Mouse (Mus musculus) frontal cortex, postnatal 10 days (tissue): Measurements from ENCODE around the gene Slc6a17.

Source experiments
- DNase-seq, 2 experiments: peaks; one replicate each; pipeline ENCODE4 v3.0.0; 2022; ENCODE audit warnings: low spot score in 2 of 2, mixed read lengths in 1 of 2

The Slc6a17 gene

DNA sequence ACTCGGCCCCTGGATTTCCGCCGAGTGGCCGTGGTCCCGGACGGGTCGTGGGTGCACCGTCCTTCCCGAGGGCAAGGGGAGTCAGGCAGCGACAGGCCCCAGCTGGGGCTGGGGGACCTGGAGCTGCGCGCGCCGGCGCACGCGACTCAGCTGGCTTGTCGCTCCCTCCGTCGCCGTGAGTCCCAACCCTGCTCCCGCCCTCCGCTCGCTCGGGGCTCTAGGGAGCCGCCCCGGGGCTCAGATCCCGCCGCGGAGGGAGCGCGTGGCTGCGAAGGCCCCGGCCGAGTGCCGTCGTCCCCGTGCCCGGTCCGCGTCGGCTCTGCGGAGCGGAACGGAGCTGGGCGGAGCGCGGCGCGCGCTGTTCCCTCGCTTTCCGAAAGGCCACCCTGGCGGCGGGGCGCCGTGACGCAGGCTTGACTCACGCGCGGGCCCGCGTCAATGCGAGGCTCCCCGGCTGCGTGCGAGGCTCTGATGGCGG lies at the start of gene Slc6a17:
Gene Slc6a17, minus strand, starts transcription at position 388 of the 478 bp plus-strand sequence.
- DNase-seq: peak; percentile 66 to 81

DNA sequence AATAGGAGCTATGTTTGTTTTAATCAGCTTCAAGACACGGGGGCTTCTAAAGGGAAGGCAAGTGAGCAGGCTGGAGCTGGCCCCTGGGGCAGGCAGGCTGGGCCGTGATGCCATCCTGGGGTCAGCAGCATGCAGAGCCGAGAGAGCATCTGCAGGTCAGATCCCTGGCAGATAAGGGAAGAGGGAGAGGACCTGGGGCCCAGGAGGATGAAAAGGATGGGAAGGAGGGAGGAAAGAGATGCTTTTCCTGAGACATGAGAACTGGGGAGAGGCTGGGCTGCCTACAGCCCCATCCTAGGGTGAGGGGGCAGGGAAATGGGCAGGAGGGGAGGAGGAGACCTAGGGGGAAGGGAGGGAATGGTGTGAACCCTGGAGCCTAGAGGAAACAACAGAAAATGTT lies 47.5 kb upstream of the Slc6a17 start:
- no peak for DNase-seq

DNA sequence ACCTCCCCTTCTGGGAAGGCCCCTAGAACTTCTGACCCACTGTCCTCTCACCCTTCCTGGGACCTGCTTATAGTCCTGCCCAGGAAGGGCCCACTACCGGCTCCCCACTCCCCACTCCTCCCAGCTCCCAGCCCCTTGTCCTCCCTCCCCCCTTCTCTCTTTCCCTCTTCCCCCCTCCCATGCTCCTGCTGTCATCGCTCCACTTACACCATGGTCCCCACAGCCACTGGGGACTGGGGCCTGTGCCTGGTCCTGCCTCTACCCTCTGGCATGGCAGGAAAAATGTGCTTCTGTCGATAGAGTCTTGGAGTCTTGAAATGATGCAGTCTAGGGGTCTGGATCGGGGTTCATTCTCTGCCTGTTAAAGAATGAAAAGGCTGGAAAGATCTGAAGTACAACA lies 46.1 kb upstream of the Slc6a17 start:
- no peak for DNase-seq

DNA sequence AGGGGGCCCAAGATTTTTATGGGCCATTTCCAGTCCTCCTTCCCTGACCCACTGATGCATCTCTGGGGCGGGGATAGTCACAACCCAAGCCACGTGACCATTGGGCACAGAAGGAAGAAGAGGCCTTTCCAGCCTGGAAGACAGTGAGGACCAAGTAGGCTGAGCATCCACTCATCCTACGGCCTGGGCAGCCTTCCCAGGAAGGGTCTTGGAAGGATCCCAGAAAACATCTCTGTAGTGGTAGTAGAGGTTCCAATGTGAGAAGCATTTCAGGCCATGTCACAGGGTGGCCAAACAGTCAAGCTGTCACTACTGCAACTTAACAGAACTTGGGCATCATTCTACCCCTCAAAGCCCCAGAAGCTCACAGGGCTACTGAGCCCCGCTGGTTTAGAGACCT lies 44.8 kb upstream of the Slc6a17 start:
- DNase-seq: no peak

DNA sequence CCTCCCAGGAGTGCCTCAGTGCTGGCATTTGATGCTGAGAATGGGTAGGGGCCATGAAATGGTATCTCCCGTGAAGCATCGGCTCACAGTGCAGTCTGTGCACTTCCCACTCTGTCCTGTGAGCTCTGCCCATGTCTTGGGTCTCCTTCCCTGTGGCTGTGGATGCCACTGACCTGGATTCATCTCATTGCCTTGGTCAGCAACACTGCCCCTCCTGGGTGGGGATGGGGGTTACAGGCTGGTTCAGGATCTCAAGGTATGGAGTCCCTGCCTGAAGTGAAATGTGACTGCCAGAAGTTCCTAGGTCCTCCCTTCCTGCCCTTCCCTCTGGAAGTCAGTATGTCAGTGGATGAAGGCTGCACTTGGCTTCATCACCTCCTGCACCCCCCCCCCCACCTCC lies 44.3 kb upstream of the Slc6a17 start:
- DNase-seq: no peak

DNA sequence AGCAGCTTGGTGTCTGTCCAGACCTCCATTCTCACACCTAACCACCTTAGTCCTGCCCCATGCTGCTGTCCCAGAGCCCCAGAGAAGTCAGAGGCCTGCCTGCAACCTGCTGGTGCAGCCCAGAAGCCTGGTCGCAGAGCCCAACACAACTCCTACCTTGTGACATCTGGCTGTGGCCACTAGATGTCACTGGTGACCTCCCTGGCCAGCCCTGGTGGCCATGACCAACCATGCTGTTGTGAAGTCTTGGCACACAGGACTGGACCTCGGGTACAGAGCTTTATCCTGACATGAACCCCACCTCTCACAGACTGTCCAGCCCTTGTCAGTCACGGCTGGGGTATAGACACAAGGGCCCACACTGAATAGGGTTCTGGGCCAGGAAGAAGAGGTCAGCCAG lies 41.4 kb upstream of the Slc6a17 start:
- peak; percentile 39 to 66 for DNase-seq

DNA sequence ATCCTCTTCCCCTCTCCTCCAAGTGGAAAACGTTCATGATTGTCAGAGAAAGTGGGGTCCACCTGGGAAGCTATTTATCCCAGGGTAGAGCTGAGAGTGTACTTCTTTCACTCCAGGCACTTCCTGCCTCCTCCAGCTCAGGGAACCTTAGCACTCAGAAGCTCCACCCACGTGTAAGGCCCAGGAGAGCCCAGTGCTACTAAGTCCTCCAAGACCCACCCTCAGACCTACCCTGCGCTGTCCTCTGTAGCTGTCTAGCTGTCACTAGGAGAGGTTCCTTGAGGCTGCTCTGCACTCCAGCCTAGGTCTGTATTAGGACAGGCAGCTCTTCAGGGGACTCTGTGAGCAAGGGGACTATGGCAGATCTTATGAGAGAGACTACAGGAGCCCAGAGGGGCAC lies 40.9 kb upstream of the Slc6a17 start:
- no peak for DNase-seq

DNA sequence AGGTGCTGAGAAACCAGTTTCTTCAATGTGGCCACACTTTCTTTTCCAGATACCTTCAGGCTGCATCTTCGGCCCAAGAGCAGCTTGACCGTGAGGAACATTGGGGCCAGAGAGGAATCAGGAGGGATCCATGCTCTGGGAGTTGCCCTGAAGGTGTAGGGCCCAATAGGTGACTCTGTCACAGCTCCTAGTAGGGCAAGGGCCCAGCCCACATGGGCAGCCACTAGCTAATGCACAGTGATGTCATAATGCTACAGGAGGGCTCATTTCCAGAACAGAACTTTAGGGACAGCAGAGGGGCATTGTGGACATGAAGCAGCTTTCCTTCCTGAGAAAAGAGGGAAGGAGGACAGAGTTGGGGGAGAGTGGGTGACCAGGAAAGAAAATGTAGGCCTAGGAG lies 37.0 kb upstream of the Slc6a17 start, which contains the start of gene Ubl4b:
Gene Ubl4b, minus strand, starts transcription at position 232 of the 400 bp plus-strand sequence.
- no peak for DNase-seq

DNA sequence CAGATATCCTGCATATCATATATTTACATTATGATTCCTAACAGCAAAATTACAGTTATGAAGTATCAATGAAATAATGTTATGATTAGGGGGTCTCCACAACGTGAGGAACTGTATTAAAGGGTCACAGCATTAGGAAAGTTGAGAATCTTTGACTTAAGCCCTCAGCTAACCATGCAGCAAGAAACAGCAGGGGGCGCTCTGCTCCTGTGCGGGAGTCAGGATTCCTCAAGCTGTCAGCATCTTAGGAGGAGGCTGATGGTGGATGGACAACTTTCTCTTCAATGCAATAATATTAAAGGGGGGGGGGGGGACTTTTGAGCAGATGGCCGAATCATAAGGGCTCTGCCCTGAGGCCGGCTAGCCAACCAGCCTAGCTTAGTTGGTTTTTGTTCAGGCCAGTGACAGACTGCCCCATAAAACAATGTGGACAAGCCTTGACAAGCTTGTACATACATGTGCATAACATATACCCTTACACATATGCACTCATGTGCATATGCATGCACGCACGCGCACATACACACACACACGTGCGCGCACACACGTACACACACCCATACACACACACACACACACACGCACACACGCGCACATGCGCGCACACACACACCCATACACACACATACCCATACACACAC lies 32.7 kb upstream of the Slc6a17 start:
- peak in 1 of 2 experiments; percentile 55 for DNase-seq

DNA sequence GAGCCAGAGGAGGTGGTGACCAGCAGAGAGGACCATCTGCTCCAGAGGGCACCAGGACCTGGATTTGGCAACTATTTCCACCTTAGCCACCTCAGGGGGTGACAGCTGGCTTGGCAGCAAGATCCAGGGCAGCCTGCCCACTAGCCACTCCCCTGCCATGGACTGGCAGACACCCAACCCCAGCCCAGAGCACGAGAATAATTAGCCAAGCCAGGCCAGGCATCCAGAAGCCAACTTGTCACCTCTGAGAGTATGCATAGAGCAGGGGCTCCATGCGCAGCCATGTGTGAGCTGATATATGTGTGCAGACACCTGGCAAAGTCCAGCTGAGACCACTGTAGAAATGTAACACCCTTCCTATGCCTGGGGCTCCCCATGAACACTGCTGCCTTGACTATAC lies 29.1 kb upstream of the Slc6a17 start:
- DNase-seq: no peak

DNA sequence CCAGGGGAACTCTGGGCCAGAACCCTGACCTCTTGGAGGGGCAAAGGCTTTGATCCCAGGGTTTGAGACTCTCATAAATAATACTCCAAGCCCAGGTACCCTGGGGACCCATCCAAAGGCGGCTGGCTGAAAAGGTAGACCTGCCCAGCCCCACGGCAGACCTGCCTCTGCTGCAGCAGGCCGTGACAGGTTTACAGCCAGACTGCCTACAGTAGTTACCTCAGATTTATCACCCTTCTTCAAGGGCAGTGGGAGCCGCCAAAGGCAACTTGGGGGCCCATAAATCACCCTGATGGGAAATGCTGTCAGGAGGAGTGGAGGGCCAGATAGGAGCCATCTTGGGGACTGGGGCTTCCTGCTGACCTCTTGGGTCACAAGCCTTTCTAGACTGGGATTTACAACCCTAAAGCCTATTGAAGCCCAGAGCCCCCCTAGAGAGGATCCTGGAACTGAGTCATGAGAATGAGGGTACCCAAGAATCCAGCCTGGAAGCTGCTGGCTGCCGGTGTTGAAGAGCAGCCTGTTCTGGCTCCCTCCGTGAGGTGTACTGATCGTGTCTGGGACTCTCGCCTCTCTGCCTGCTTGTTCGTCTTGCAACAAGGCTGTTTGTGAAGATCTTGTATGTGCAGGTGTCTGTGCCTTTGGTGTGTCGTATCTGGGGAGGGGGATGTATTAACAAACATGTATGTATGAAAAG lies 28.0 kb upstream of the Slc6a17 start:
- DNase-seq: no peak

DNA sequence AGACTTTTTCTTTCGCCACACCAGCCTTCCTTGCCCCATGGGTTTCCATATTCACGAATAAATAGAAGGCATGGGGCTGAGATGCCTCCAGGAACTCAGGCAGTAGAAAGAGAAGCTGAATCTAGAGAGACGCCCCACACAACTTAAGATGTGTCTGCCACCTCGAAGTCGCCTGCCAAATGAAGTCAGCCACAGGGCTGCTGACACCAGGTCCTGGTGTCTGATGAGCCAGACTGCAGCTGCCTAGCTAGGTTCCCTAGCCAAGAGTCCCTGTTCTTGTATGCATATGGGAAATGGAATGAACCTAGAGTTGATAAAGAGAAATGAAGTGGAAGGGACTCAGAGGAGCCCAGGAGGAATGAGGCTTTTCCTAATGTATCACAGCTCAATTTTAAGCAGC lies 27.5 kb upstream of the Slc6a17 start:
- no peak for DNase-seq

DNA sequence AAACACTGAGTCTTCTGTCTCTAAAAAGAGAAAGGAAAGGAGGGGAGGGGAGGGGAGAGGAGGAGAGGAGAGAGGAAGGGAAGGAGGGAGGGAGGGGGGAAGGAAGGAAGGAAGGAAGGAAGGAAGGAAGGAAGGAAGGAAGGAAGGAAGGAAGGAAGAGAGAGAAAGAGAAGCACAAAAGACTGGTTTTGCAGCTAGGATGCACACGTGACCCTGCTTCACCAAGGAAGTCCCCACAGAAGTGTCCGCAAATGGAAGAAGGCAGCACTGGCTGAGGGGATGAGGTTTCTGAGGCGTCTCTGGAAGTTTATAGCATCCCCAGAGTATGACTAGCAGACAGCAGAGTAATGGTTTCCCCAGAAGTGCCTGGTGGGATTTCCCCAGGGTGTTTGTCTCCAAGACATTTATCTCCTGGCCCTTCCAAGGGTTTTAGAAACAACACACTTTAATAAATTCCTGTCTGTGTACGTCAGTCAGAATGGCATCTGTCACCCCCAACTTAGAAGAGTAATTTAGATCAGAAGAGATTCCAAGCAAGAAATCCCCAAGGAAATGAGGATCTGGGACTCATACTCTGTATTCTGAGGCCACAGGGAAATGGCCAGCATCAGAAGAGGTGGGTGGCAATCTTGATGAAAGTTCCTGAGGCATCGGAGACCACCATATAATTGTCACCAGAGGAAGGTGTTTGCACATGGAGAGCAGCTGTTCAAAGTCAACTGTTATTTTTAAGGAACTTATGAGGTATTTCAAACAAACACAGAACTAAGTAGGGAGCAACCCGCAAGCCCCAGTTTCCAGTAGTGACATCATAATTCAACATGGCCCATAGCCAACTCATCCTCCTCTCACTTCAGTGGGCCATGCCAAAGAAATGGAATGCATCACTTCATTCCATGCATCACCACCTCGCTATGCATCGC lies 25.6 kb upstream of the Slc6a17 start:
- no peak for DNase-seq

DNA sequence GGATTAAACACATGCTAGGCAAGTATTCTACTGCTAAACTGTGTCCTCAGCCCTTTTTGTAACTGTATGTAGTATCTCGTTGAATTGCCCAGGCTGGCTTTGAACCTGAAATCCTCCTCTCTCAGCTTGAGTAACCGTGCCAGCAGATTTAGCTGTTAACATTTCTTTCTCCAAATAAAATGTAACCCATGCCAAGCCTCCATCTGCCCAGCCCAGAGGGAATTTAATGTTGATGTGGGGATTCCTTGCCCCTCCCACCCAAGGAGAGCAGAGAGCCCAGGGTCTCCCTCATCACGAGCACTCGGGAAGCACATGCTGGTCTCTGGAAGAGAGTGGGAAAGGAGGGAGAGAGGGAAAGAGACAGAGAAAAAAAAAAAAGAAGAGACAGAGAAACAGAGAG lies 24.8 kb upstream of the Slc6a17 start:
- no peak for DNase-seq

DNA sequence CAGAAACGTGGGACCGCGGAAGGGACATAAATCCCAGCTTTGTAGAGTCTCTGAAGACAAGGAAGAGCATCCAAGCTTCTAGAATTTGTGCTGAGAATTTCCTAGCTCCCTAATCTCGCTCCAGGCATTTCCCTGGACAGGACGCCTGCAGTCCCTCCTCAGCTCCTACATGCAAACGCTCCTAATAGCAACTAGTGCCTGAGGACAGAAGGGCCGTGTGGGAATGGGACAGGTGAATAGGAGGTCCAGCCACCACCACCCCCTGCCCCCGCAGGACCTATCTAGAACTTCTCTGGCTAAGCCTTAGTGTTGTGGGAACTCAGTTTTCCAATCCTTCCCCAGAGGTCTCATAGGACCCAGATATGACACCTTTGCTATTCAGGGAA lies 19.7 kb upstream of the Slc6a17 start:
- DNase-seq: no peak

DNA sequence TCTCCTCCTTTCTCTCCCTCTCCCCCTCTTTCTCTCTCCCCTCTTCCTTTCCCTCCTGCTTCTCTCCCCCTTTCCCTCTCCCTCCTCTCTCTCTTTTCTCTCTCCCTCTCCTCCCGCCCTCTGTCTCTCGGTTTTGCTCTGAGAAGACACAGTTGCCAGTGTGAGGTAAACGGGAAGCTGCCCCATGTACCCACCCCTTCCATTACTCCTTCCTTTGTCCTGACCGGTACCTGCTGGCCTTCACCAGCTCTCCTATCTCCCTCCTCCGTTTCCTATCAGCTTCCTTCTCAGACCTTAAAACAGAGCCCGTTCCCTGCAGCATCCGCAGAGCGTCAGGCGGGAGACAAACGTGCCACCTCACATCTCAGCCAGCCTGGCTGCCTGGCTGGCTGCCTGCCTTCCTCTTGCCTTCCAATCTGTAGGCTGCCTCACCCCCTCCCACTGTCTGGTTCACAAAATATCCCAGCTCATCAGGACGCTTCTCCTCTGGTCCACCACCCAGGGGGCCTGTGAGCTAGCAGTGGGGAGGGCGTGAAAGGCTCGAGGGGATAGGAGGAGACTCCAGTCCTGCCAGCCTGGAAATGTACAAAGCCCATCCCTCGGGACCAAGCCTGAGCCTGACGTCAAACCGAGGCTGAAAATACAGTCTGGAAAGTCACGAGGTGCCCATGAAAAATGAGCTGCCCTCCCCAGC lies 19.1 kb upstream of the Slc6a17 start:
- DNase-seq: peak; percentile 79 to 89

DNA sequence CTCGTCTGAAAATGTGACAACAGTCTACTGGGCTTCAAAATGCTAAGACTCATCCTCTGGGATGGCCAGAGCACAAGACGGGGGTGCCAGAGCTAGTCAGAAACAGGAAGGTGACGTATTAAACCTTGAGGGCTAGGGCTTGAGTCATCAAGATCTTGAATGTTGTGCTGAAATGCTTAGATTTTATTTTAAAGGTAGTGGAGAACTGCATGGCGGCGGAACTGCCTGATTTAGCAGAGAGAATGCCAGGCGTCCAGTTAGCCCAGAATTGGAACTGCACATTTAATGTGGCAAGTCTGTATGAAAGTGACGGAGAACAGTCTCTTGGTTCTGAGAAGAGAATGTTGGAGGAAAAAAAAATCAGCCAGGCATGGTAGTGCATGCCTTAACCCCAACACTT lies 17.1 kb upstream of the Slc6a17 start:
- DNase-seq: no peak

DNA sequence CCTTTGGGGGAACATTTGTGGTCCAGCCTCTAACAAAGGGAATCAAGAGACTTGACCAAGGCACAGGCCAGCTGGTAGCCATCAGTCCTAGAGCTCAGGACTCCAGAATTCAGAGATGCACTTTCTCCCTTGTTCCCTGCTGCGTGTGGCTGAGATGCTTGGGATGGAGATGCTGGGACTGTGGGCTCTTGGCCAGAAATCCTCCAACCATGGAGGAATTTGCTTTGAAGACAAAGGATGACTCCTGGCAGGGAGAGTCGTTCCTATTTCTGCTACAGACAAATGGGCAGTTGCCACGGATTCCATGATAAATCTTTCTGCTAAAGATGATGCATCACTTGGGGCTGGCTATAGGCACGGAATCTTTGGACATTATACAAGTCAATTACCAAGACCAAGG lies 15.7 kb upstream of the Slc6a17 start:
- DNase-seq: no peak

DNA sequence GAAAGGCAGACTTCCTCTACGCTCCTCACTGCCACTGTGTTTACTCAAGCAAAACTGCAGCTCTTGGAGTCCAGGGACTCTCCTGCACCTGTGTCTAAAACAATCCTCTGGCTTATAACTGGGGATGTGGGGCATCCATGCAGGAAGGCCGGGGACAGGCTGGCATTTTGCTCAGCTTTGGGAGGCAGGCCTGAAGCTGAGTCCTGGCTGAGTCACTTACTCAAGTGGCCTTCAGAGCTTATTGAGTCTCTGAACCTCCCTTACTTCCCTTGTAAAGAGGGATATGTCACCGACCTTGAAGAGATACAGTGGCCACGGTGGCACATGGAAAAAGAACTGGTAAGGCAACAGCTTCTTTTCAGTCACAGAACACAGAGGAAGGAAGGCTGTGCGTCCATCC lies 12.8 kb upstream of the Slc6a17 start:
- DNase-seq: no peak

DNA sequence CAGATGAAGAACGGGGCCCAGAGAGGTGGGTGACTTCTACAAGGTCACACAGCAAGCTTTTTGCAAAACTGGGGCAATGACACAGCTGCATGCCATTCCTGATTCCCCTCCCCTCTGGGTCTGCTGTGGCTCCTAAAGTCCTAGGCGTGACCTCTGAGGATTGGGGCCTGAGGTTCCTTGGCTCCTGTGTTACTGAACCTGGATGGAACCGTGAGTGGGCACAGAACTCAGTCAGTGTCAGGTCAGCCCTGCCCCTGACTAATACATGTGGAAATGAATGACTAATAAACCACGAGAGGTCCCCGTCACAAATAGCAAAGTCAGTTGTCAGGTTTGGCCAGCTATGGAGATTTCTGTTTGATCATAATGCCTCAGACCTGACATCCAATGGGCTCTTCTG lies 11.4 kb upstream of the Slc6a17 start:
- DNase-seq: no peak

DNA sequence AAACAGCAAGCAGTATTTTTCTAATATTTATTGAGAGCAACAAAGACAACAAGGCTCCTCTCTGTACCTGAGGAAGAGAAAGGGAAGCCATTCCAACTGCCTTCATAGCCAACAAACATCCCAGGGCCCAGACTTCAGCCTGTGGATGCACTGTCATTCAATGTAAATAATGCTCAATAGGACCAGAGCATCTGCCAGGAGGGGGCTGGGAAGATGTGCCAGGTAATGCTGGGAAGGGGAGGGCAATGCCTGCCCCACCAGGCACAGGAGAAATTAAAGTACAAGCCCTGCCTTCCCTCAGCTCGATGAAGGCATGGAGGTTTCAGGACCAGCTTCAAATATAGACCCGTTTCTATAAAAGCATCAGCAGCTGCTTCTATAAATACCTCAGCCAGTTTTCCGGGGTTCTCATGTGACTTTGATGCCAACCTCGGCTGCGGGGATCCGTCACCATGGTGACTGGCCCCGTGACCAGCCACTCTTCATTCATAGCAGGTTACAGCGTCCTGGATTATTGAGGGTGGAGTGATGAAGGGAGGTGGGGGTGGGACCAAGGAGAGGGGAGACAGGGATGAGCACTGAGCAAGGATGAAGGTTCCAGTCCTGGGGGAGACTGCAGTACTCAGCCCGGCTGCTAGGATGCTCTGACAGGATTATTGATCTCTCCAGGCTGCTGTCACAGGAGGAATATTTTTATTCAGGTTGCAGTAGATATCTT lies 10.7 kb upstream of the Slc6a17 start:
- DNase-seq: peak; percentile 79 to 89
